Mouse (Mus musculus): ENCODE data around the gene Csf1.
A peak's percentile ranks its signal among the peaks of the same experiment; 100 is the strongest.

- TF ChIP-seq CTCF (IDR thresholded peaks at IDR 0.05) (peak; percentile 98; the same call in 1 of the 2 replicates), POLR2A (IDR thresholded peaks at IDR 0.05; ENCODE audit: insufficient read depth, low read depth, low read length) (no peak), EP300 (IDR thresholded peaks at IDR 0.05; ENCODE audit: insufficient read depth, low read depth, low read length) (no peak)
Observed at GRCm38 (mm10) chr3:107754632-107755031, 5.6 kb downstream of the Csf1 start.
